Mouse (Mus musculus) heart, embryonic 12.5 days (tissue): ENCODE measurements around the gene Itga9. TPM values are rescaled to one million over a fixed set of nuclear protein-coding genes. Genes with fewer than 3 reads are reported as not detected.

Experiments
- ATAC-seq: fragments of 200-750 bp; cut with Nextera tagmentation; 2 replicates; pipeline ENCODE4 v1.8.0; 2017; ENCODE audit warnings: moderate TSS enrichment, moderate library complexity; ENCODE audit not compliant: insufficient number of reproducible peaks, low FRiP score
- H3K27ac ChIP-seq: fragments of 300-500 bp; sonication (generic); 2 replicates; pipeline ENCODE4 v1.5.1; 2016; ENCODE audit warnings: mild to moderate bottlenecking, moderate library complexity; ENCODE audit not compliant: poor library complexity, severe bottlenecking
- H3K27me3 ChIP-seq: fragments of 300-500 bp; sonication (generic); replicated peaks from 2 replicates; pipeline ENCODE4 v1.6.1; 2016; ENCODE audit warnings: mild to moderate bottlenecking, moderate library complexity
- H3K36me3 ChIP-seq: fragments of 300-500 bp; sonication (generic); 2 replicates; pipeline ENCODE4 v1.6.1; 2016; ENCODE audit warnings: mild to moderate bottlenecking, moderate library complexity
- H3K4me1 ChIP-seq: fragments of 300-500 bp; sonication (generic); replicated peaks from 2 replicates; pipeline ENCODE4 v1.6.1; 2016; ENCODE audit warnings: mild to moderate bottlenecking
- H3K4me2 ChIP-seq: fragments of 300-500 bp; sonication (generic); 2 replicates; pipeline ENCODE4 v1.6.1; 2016; ENCODE audit warnings: mild to moderate bottlenecking, moderate library complexity
- H3K4me3 ChIP-seq: fragments of 300-500 bp; sonication (generic); 2 replicates; pipeline ENCODE4 v1.5.1; 2016; ENCODE audit warnings: mild to moderate bottlenecking
- H3K9ac ChIP-seq: fragments of 300-500 bp; sonication (generic); 2 replicates; pipeline ENCODE4 v1.6.1; 2016; ENCODE audit warnings: mild to moderate bottlenecking, moderate library complexity
- H3K9me3 ChIP-seq: fragments of 300-500 bp; sonication (generic); replicated peaks from 2 replicates; pipeline ENCODE4 v1.6.1; 2016; ENCODE audit warnings: mild to moderate bottlenecking, moderate library complexity
- WGBS: fragments of 180-500 bp; shearing (Covaris S2); methylation state at CpG from one replicate; pipeline ENCODE4 v1.1.7; 2016; 5-methylcytosine and 5-hydroxymethylcytosine counted together
- polyA plus RNA-seq: library from polyadenylated mRNA; unstranded; fragments of >200 nt; fragmentation: Nextera tagmentation; extraction: Ambion mirVana; gene quantifications from 2 replicates; pipeline ENCODE4 v1.2.1, GENCODE M21; 2016

Itga9 gene
- polyA plus RNA-seq, 1 experiment from 2014 or later, result 21.0 TPM

GRCm38 (mm10) chr9:118706176-118706975 lies 99.9 kb downstream of the Itga9 start:
- H3K9ac ChIP-seq, result no peak overlapping the region

GRCm38 (mm10) chr9:118710625-118711024 lies 104.1 kb downstream of the Itga9 start:
- H3K9me3 ChIP-seq, result peaks cover 2% of the 10 kb centered on the region; the same call in 1 of the 2 replicates
- WGBS, result 75% methylated on average over 9 of the region's 9 CpGs
- no peak overlapping the region for H3K27ac ChIP-seq
- H3K4me1 ChIP-seq, result peaks cover 10% of the 10 kb centered on the region
- no peak overlapping the region for H3K9ac ChIP-seq
- peaks cover 12% of the 10 kb centered on the region for H3K36me3 ChIP-seq
- H3K27me3 ChIP-seq, result no peaks in the 10 kb centered on the region
- ATAC-seq, result no peak
- no peak overlapping the region for H3K4me3 ChIP-seq
- no peak overlapping the region for H3K4me2 ChIP-seq

More at GRCm38 (mm10) chr9:118706176-118706975, 99.9 kb downstream of the Itga9 start:
- no peak overlapping the region for H3K4me2 ChIP-seq
- H3K27me3 ChIP-seq, result no peaks in the 10 kb centered on the region
- ATAC-seq, result no peak
- peaks cover 24% of the 10 kb centered on the region for H3K4me1 ChIP-seq
- H3K36me3 ChIP-seq, result peaks cover 11% of the 10 kb centered on the region
- peaks cover 2% of the 10 kb centered on the region; the same call in 1 of the 2 replicates for H3K9me3 ChIP-seq
- WGBS, result 60% methylated on average over 18 of the region's 18 CpGs
- no peak overlapping the region for H3K27ac ChIP-seq
- no peak overlapping the region for H3K4me3 ChIP-seq

- Histone ChIP-seq H3K36me3 (peaks cover 21% of the 10 kb centered on the region), H3K9me3 (peaks cover 5% of the 10 kb centered on the region; the same call in 1 of the 2 replicates), H3K9ac (no peak overlapping the region), H3K4me1 (peaks cover 5% of the 10 kb centered on the region), H3K27me3 (no peaks in the 10 kb centered on the region), H3K4me3 (no peak overlapping the region), H3K27ac (no peak overlapping the region), H3K4me2 (no peak overlapping the region)
- 88% methylated on average over 11 of the region's 11 CpGs for WGBS
- no peak for ATAC-seq
Measured at GRCm38 (mm10) chr9:118711749-118712148, 105.3 kb downstream of the Itga9 start.

GRCm38 (mm10) chr9:118713515-118713914 lies 107.0 kb downstream of the Itga9 start:
- no peak overlapping the region for H3K4me3 ChIP-seq
- WGBS, result 86% methylated on average over 8 of the region's 8 CpGs
- no peak for ATAC-seq
- H3K9ac ChIP-seq, result no peak overlapping the region
- H3K4me1 ChIP-seq, result peaks cover 5% of the 10 kb centered on the region; the same call in 1 of the 2 replicates
- H3K9me3 ChIP-seq, result 0 out of 2 replicates have a peak, but pooled peaks cover 4% of the 10 kb centered on the region
- H3K36me3 ChIP-seq, result peaks cover 19% of the 10 kb centered on the region
- H3K27ac ChIP-seq, result no peak overlapping the region
- H3K4me2 ChIP-seq, result no peak overlapping the region
- H3K27me3 ChIP-seq, result no peaks in the 10 kb centered on the region

- WGBS, result 78% methylated on average over 5 of the region's 5 CpGs
- H3K27me3 ChIP-seq, result no peaks in the 10 kb centered on the region
- ATAC-seq, result no peak
- 0 out of 2 replicates have a peak, but pooled peaks cover 4% of the 10 kb centered on the region for H3K9me3 ChIP-seq
- H3K9ac ChIP-seq, result no peak overlapping the region
- H3K27ac ChIP-seq, result no peak overlapping the region
- no peak overlapping the region for H3K4me3 ChIP-seq
- no peak overlapping the region for H3K4me2 ChIP-seq
- H3K36me3 ChIP-seq, result peaks cover 16% of the 10 kb centered on the region; the same call in 1 of the 2 replicates
- peaks cover 5% of the 10 kb centered on the region; the same call in 1 of the 2 replicates for H3K4me1 ChIP-seq
Measured at GRCm38 (mm10) chr9:118714536-118714935, 108.0 kb downstream of the Itga9 start.

GRCm38 (mm10) chr9:118715971-118716628 lies 109.6 kb downstream of the Itga9 start:
- Histone ChIP-seq H3K4me1 (peaks cover 5% of the 10 kb centered on the region; the same call in 1 of the 2 replicates), H3K36me3 (peaks cover 21% of the 10 kb centered on the region), H3K9ac (no peak overlapping the region), H3K9me3 (0 out of 2 replicates have a peak, but pooled peaks cover 4% of the 10 kb centered on the region), H3K27ac (no peak overlapping the region), H3K27me3 (no peaks in the 10 kb centered on the region), H3K4me3 (no peak overlapping the region), H3K4me2 (no peak overlapping the region)
- ATAC-seq, result no peak
- WGBS, result 68% methylated on average over 9 of the region's 9 CpGs

DNA sequence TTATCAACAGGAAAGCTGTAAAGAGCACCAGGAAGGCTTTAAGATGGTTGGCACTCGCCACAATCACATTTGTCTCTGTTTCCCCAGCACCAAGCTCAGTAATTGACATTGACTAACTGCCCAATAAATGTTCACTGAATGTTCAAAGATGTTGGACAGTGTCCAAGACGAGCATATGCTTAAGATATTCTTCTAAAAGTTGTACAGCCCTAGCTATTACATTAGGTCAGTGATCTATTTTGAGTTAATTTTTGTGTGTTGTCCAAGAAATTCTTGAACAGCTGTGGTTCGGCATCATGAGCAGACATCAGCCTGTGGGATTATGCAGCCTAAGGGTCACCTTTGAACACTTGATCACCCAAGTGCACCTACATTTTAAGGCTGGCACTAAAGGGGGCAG lies 110.9 kb downstream of the Itga9 start:
- Histone ChIP-seq H3K9ac (no peak overlapping the region), H3K4me1 (peaks cover 5% of the 10 kb centered on the region; the same call in 1 of the 2 replicates), H3K27me3 (no peaks in the 10 kb centered on the region), H3K4me3 (no peak overlapping the region), H3K27ac (no peak overlapping the region), H3K4me2 (no peak overlapping the region), H3K36me3 (peaks cover 16% of the 10 kb centered on the region), H3K9me3 (0 out of 2 replicates have a peak, but pooled peaks cover 4% of the 10 kb centered on the region)
- ATAC-seq, result no peak
- 55% methylated on average over 3 of the region's 3 CpGs for WGBS

DNA sequence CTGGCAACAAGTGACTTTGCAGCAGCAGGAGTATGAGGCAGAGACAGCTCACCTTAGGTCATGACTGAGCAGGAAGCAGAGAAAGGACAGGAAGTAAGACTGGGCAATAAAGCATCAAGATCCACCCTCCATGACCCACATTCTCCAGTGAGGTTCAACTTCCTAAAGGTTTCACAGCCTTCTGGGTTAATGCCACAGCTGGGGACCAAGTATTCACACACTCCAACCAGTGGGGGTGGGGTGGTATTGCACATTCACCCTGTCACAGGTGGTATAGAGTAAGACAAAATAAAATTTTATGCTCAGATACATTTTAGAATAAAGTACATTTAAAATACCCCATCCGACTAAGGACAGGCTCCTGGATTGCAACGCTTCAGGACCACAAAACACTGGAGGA lies 112.0 kb downstream of the Itga9 start:
- Histone ChIP-seq H3K9ac (no peak overlapping the region), H3K36me3 (peaks cover 16% of the 10 kb centered on the region), H3K27ac (no peak overlapping the region), H3K27me3 (no peaks in the 10 kb centered on the region), H3K4me3 (no peak overlapping the region), H3K4me1 (peaks cover 5% of the 10 kb centered on the region; the same call in 1 of the 2 replicates), H3K9me3 (0 out of 2 replicates have a peak, but pooled peaks cover 4% of the 10 kb centered on the region), H3K4me2 (no peak overlapping the region)
- no peak for ATAC-seq
- 73% methylated on average over 2 of the region's 2 CpGs for WGBS

DNA sequence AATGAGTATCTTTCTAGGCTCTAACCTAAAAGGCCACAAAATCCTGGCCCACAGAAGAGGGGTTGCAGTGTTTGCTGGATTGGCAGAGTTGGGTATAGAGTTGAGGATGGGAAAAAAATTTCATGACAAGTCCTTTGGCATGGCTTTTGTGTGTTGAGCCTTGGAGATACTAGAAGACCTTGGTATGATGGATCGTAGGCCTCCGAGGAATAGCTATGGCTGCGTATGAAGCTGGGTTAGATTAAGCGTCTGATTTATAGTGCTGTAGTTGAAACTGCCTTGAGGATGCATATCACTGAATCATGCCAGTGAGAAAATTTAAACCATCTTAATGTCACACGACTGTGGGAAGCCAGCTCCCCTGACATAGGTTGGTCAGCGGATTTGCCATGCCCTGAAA lies 114.6 kb downstream of the Itga9 start:
- Histone ChIP-seq H3K9ac (no peak overlapping the region), H3K4me3 (no peak overlapping the region), H3K36me3 (peaks cover 13% of the 10 kb centered on the region), H3K4me1 (peaks cover 19% of the 10 kb centered on the region), H3K9me3 (0 out of 2 replicates have a peak, but pooled peaks cover 4% of the 10 kb centered on the region), H3K27ac (no peak overlapping the region), H3K27me3 (no peaks in the 10 kb centered on the region), H3K4me2 (no peak overlapping the region)
- ATAC-seq, result no peak
- WGBS, result 89% methylated on average over 6 of the region's 6 CpGs

- no peak overlapping the region for H3K9ac ChIP-seq
- no peaks in the 10 kb centered on the region for H3K27me3 ChIP-seq
- ATAC-seq, result no peak
- H3K9me3 ChIP-seq, result no peaks in the 10 kb centered on the region
- H3K36me3 ChIP-seq, result peaks cover 5% of the 10 kb centered on the region
- no peak overlapping the region for H3K27ac ChIP-seq
- H3K4me2 ChIP-seq, result no peak overlapping the region
- 91% methylated on average over 2 of the region's 2 CpGs for WGBS
- H3K4me1 ChIP-seq, result peaks cover 34% of the 10 kb centered on the region
- no peak overlapping the region for H3K4me3 ChIP-seq
Measured at GRCm38 (mm10) chr9:118722789-118723325, 116.4 kb downstream of the Itga9 start.

- no peak overlapping the region for H3K4me3 ChIP-seq
- 51% methylated on average over 9 of the region's 9 CpGs for WGBS
- H3K36me3 ChIP-seq, result peaks cover 5% of the 10 kb centered on the region
- H3K4me2 ChIP-seq, result no peak overlapping the region
- H3K4me1 ChIP-seq, result peaks cover 53% of the 10 kb centered on the region
- no peak for ATAC-seq
- no peaks in the 10 kb centered on the region; the same call in 1 of the 2 replicates for H3K9me3 ChIP-seq
- no peaks in the 10 kb centered on the region for H3K27me3 ChIP-seq
- no peak overlapping the region for H3K9ac ChIP-seq
- no peak overlapping the region for H3K27ac ChIP-seq
Measured at GRCm38 (mm10) chr9:118725128-118725527, 118.6 kb downstream of the Itga9 start.
